Mouse (Mus musculus) cortical plate, adult 2 months (tissue): ENCODE data around the gene Ttll11. TPM values are rescaled to one million over a fixed set of nuclear protein-coding genes. Genes with fewer than 3 reads are reported as not detected.

Source experiments
- H3K27ac ChIP-seq: fragments of 200-500 bp; 2 replicates; pipeline ENCODE4 v1.5.1; 2012; ENCODE audit warnings: low read length, control low read depth, inconsistent platforms; ENCODE audit not compliant: insufficient read depth
- H3K4me1 ChIP-seq: fragments of 200-500 bp; 2 replicates; pipeline ENCODE4 v1.6.1; 2011; ENCODE audit warnings: low read length; ENCODE audit not compliant: control insufficient read depth, insufficient read depth
- H3K4me3 ChIP-seq: fragments of 200-500 bp; 2 replicates; pipeline ENCODE4 v1.5.1; 2011; ENCODE audit warnings: mild to moderate bottlenecking, low read length, control low read depth; ENCODE audit not compliant: insufficient read depth
- CTCF ChIP-seq: fragments of 200-500 bp; IDR thresholded peaks from 2 replicates; pipeline ENCODE4 v1.5.1; 2011; ENCODE audit warnings: mild to moderate bottlenecking, control low read depth, low read length; ENCODE audit not compliant: insufficient read depth; ENCODE audit errors: extremely low read depth
- POLR2A ChIP-seq: fragments of 200-500 bp; IDR thresholded peaks from 2 replicates; pipeline ENCODE4 v1.6.1; 2011; ENCODE audit warnings: mild to moderate bottlenecking, low read length, control low read depth; ENCODE audit not compliant: insufficient read depth; ENCODE audit errors: extremely low read depth
- polyA plus RNA-seq: library from polyadenylated mRNA; depleted of rRNA; stranded (reverse); fragments of >200 nt; gene quantifications from 2 replicates; pipeline ENCODE4 v1.2.3, GENCODE M21; 2012

The Ttll11 gene
- polyA plus RNA-seq, 1 experiment = 36.1 TPM

DNA sequence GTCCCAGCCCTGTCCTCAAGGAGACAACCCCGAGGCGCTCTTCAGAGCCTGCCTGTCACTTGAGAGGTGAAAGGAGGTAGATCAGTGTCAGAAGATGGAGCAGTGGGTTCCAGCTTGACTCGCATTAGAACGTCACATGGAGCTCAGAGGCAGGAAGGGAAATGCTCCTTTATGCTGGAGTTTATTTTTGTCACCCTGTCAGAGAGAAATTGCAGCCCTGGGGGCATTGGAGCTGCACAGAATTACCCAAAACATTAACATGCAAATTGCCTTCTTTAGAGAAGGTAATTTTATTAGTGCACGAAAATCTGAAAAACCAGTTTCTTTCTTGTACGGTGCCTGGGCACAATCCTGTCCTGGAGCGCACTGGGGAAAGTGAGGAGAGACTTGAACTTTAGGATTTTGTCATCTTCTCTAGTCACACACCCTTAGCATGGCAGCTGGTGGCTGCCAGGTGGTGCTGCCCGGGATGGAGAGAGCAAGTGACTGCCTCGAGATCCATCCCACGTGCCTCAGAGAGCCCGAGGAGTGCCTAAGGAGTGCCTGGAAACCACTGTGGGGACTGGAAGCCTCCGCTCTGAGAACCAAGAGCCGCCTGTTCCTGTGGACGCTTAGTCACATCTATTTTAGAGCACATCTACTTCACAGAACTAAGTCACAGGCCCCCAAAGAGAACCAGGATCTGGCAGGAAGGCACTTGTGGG lies 211.7 kb downstream of the Ttll11 start:
- Histone ChIP-seq H3K4me3 (no peak overlapping the region), H3K4me1 (peaks cover 10% of the 10 kb centered on the region), H3K27ac (peak overlapping the region; percentile 66)
- TF ChIP-seq CTCF (no peak), POLR2A (no peak)

DNA sequence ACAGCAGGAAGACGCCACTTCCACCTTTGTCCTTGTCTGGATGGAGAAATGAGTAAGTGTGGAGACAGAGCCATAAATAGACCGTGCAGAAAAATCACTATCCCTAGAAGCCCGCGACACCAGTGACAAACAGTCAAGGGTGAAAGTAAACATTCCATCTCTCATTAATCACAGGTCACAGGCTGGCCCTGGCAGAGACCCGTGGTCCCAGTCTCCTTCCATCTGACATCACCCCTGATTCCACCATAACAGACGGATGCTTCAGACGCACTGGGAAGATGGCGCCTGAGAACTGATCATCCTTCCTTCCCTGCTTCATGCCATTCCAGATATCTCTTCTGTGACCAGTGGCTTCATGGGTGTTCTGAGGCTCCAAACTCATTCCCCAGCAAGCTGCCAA lies 215.4 kb downstream of the Ttll11 start:
- Histone ChIP-seq H3K27ac (no peak overlapping the region), H3K4me1 (peaks cover 6% of the 10 kb centered on the region), H3K4me3 (no peak overlapping the region)
- TF ChIP-seq CTCF (no peak), POLR2A (no peak)

DNA sequence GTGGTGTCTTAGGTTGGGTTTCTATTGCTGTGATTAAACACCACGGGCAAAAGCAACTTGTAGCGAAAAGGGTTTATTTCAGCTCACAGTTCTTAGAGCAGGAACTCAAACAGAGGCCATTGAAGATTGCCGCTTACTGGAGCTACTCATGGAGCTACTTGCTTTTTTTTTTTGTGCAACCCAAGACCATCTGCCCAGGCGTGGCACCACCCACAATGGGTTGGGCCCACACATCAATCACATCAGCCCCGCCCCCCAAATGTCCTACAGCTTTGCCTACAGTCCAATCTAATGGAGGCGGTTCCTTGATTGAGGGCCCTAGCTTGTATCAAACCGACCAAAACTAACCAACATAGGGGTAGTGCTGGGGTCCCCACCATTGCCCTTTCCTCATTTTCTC lies 215.9 kb downstream of the Ttll11 start:
- H3K4me3 ChIP-seq = no peak overlapping the region
- TF ChIP-seq POLR2A (no peak), CTCF (no peak)

GRCm38 (mm10) chr2:35761458-35761857 lies 218.3 kb downstream of the Ttll11 start:
- Histone ChIP-seq H3K4me1 (0 out of 2 replicates have a peak, but pooled peaks cover 1% of the 10 kb centered on the region), H3K27ac (no peak overlapping the region), H3K4me3 (no peak overlapping the region)
- no peak for TF ChIP-seq CTCF

More for the DNA sequence above, 215.9 kb downstream of the Ttll11 start:
- Histone ChIP-seq H3K4me1 (peaks cover 6% of the 10 kb centered on the region), H3K27ac (no peak overlapping the region)

DNA sequence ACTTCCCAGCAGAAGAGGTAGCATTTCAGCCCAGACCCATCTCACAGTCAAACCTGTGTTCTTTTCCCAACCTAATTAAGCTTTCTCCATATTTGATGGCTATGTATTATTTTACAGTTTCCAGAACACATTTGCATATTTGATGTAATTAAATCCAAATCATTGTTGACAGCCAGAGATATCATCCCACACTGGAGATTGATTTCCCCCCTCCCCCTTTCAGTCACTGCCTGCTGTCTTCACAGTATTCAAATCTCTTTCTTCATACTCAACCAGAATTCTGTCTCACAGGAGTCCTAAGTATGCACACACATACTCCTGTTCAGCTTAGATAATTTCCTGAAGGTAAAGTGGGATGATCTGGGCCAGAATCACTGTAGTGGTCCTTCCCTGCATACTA lies 218.8 kb downstream of the Ttll11 start:
- TF ChIP-seq CTCF (no peak), POLR2A (no peak)
- Histone ChIP-seq H3K4me3 (no peak overlapping the region), H3K27ac (no peak overlapping the region), H3K4me1 (0 out of 2 replicates have a peak, but pooled peaks cover 1% of the 10 kb centered on the region)

DNA sequence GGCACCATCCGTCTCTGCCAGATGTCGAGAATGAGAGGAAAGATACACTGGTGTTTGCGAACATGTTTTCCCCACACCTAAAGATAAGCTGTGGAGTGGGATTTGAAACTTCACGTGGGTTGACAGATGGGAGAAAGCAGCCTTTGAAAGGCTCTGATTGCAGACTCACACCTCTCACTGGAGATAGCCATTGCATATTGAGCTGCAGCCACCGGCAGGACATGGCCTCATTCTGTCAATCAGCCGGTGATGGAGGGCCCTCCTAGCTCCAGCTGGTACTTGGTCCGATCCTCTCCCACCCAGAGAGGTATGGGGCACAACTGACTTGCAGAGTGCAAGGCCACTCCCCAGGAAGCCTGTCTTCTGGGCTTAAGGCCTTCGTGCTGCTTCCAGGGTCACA lies 219.4 kb downstream of the Ttll11 start:
- H3K4me1 ChIP-seq = 0 out of 2 replicates have a peak, but pooled peaks cover 1% of the 10 kb centered on the region
- no peak overlapping the region for H3K4me3 ChIP-seq
- TF ChIP-seq POLR2A (no peak), CTCF (no peak)
- H3K27ac ChIP-seq = no peak overlapping the region

DNA sequence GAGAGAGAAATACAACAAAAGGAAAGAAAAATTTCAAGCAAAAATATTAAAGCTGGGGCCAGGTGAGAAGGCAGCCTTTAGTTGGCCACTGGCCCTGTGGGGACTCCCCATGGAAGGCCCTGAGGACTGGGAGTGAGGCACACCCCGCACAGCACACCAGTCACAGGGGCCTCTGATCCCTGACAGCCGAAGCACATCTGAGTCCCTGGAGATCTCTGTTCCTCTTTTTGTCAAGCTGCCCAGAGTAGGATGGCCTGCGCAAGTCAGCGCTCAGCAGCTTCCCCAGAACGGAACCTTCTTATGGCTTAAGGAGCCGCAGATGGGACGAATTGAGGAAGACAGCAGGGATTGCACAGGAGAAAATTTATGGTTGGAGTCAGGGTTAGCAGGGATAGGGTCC lies 223.2 kb downstream of the Ttll11 start:
- H3K27ac ChIP-seq = no peak overlapping the region
- H3K4me3 ChIP-seq = no peak overlapping the region
- TF ChIP-seq POLR2A (no peak), CTCF (no peak)
- H3K4me1 ChIP-seq = peaks cover 3% of the 10 kb centered on the region; the same call in 1 of the 2 replicates

DNA sequence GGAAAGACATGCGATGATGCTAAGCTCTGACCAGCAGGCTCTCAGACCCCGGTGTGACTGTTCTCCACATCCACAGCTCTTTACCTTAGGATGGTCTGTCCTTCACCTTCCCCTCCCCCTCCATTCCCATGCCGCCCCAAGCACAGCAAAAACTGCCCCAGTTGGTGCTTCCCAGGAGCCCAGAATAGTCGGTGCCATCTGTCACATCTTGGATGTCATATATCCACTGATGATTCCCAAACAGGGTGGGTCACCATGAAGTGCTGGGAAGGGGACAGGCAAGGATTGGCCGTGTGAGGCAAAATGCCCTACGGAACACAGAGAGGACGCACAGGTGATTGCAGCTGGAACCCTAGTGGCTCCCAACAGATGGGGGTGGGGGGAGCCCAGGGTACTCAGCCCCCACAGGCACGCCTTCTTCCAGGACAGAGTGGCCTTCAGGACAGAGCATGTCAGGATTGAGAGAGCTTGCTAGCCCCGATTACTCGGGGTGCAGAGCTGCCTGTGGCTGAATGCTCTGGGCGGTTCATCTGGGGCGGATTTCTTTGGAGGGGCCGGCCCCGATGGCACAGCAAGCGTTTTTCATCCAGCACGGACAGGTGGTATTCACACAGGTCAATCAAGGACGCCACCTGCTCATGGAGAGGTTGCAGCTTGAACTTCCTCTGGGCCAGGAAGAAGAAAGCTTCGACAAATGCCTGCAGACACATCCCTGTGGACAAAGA lies 227.8 kb downstream of the Ttll11 start:
- TF ChIP-seq CTCF (no peak), POLR2A (no peak)
- peaks cover 3% of the 10 kb centered on the region; the same call in 1 of the 2 replicates for H3K4me1 ChIP-seq
- no peak overlapping the region for H3K4me3 ChIP-seq
- H3K27ac ChIP-seq = no peak overlapping the region

DNA sequence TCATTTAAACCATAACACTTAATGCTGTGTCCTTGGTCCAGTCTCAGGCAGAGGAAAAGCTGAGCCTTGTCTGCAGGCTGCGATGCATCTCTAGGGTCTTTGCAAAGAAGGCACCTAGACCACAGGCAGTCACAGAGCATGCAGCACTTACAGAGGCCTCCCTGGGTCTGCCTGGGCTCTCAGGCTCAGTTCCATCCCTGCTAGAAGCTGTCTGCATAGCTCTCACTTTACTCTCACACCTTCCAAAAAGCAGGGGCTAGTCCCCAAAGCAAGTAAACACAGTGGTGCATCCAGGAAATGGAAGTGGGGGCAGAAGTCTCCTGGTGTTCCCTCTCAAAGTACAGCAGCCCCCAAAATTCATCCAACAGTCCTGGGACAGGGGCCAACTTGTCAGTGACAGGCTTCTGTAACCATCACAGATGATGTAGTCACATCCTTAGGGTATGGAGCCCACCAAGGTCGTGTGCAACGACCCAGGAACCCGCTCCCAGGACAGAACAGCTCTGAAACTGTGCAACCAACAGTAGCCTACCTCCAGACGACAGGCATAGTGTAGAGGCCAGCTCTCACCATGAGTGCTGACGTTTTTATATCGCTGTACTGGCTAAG lies 229.1 kb downstream of the Ttll11 start:
- no peak overlapping the region for H3K4me3 ChIP-seq
- peaks cover 6% of the 10 kb centered on the region for H3K4me1 ChIP-seq
- TF ChIP-seq CTCF (no peak), POLR2A (no peak)
- H3K27ac ChIP-seq = no peak overlapping the region
